Mouse (Mus musculus) CH12.LX (cell line): ENCODE data around the gene Gdpd1. TPM values are rescaled to one million over a fixed set of nuclear protein-coding genes. Genes with fewer than 3 reads are reported as not detected.

Experiments
- DNase-seq: peaks from one replicate; pipeline ENCODE4 v3.0.0-alpha.2; 2013; ENCODE audit errors: extremely low read depth
- H3K27ac ChIP-seq: 2 replicates; pipeline ENCODE4 v1.5.1; 2012; ENCODE audit warnings: low read depth, mild to moderate bottlenecking, control low read depth, moderate library complexity; ENCODE audit not compliant: insufficient read depth
- H3K27me3 ChIP-seq: replicated peaks from 2 replicates; pipeline ENCODE3; 2012; ENCODE audit warnings: inconsistent platforms
- H3K36me3 ChIP-seq, 2 experiments: replicated peaks in 1 of 2; 2 replicates each; pipeline versions ENCODE3 to v1.6.1; 2012; ENCODE audit warnings: inconsistent platforms in 1 of 2, low read length in 1 of 2, mild to moderate bottlenecking in 1 of 2, mixed read lengths in 1 of 2, moderate library complexity in 1 of 2; ENCODE audit not compliant: control insufficient read depth in 1 of 2, insufficient read depth in 1 of 2
- H3K4me1 ChIP-seq, 2 experiments: 2 replicates each; pipeline ENCODE4 v1.6.1; 2012; ENCODE audit warnings: inconsistent platforms in 1 of 2, moderate library complexity in 1 of 2; ENCODE audit not compliant: insufficient read depth in 2 of 2, control insufficient read depth in 1 of 2
- H3K4me2 ChIP-seq: 2 replicates; pipeline ENCODE4 v1.6.1; 2012; ENCODE audit warnings: low read depth, mild to moderate bottlenecking, control low read depth; ENCODE audit not compliant: poor library complexity, insufficient read depth, severe bottlenecking
- H3K4me3 ChIP-seq, 3 experiments: fragments of 150-350 bp in 1 of 3; sonication (generic) in 1 of 3; replicated peaks in 1 of 3; 2 replicates each; pipeline versions ENCODE3 to v1.5.1; 2011 to 2012; ENCODE audit warnings: low read depth in 2 of 3, low read length in 2 of 3, mild to moderate bottlenecking in 2 of 3, moderate library complexity in 2 of 3, control low read depth in 1 of 3, improper control_type of control experiment in 1 of 3, inconsistent platforms in 1 of 3, mixed read lengths in 1 of 3; ENCODE audit not compliant: poor library complexity in 1 of 3
- H3K79me2 ChIP-seq: replicated peaks from 2 replicates; pipeline ENCODE4 v1.6.1; 2012; ENCODE audit warnings: mild to moderate bottlenecking, moderate library complexity; ENCODE audit not compliant: control insufficient read depth, poor library complexity, insufficient read depth, severe bottlenecking; ENCODE audit errors: extremely low read depth
- H3K9ac ChIP-seq: 2 replicates; pipeline ENCODE4 v1.6.1; 2012; ENCODE audit warnings: low read depth, mild to moderate bottlenecking, control low read depth, moderate library complexity; ENCODE audit not compliant: insufficient read depth
- H3K9me3 ChIP-seq: replicated peaks from 2 replicates; pipeline ENCODE3; 2012; ENCODE audit warnings: low read length, inconsistent platforms, mixed read lengths
- CHD2 ChIP-seq: IDR thresholded peaks from 2 replicates; pipeline ENCODE4 v1.6.1; 2011; ENCODE audit warnings: low read length, improper control_type of control experiment
- E2F4 ChIP-seq: IDR thresholded peaks from 2 replicates; pipeline ENCODE4 v1.6.1; 2011; ENCODE audit warnings: low read depth, low read length, improper control_type of control experiment; ENCODE audit not compliant: insufficient replicate concordance
- EP300 ChIP-seq: IDR thresholded peaks from 2 replicates; pipeline ENCODE4 v1.6.1; 2011; ENCODE audit warnings: low read length, improper control_type of control experiment
- IRF4 ChIP-seq: IDR thresholded peaks from 2 replicates; pipeline ENCODE4 v1.6.1; 2014; ENCODE audit warnings: low read depth, mild to moderate bottlenecking, inconsistent platforms, low read length, improper control_type of control experiment
- JUN ChIP-seq: IDR thresholded peaks from 2 replicates; pipeline ENCODE4 v1.6.1; 2011; ENCODE audit warnings: low read depth, mild to moderate bottlenecking, low read length, improper control_type of control experiment, moderate library complexity; ENCODE audit not compliant: insufficient read depth
- JUND ChIP-seq: conservative IDR thresholded peaks from 2 replicates; pipeline ENCODE4 v1.6.1; 2011; ENCODE audit warnings: low read depth, low read length, improper control_type of control experiment
- MAX ChIP-seq: IDR thresholded peaks from 2 replicates; pipeline ENCODE4 v1.6.1; 2011; ENCODE audit warnings: low read length, improper control_type of control experiment
- MAZ ChIP-seq: IDR thresholded peaks from 2 replicates; pipeline ENCODE4 v1.6.1; 2012; ENCODE audit warnings: low read depth, mild to moderate bottlenecking, inconsistent platforms, low read length, improper control_type of control experiment, moderate library complexity
- MXI1 ChIP-seq: IDR thresholded peaks from 2 replicates; pipeline ENCODE4 v1.6.1; 2011; ENCODE audit warnings: mild to moderate bottlenecking, low read depth, low read length, improper control_type of control experiment
- MYC ChIP-seq: IDR thresholded peaks from 2 replicates; pipeline ENCODE4 v1.6.1; 2011; ENCODE audit warnings: low read depth, mild to moderate bottlenecking, improper control_type of control experiment, low read length
- NELFE ChIP-seq: IDR thresholded peaks from 2 replicates; pipeline ENCODE4 v1.6.1; 2011; ENCODE audit warnings: low read depth, low read length, improper control_type of control experiment
- POLR2A ChIP-seq: IDR thresholded peaks from 2 replicates; pipeline ENCODE4 v1.6.1; 2011; ENCODE audit warnings: low read depth, mild to moderate bottlenecking, improper control_type of control experiment, low read length
- POLR2AphosphoS2 ChIP-seq: IDR thresholded peaks from 2 replicates; pipeline ENCODE4 v1.6.1; 2011; ENCODE audit warnings: low read depth, low read length, improper control_type of control experiment
- RAD21 ChIP-seq: IDR thresholded peaks from 2 replicates; pipeline ENCODE4 v1.6.1; 2011; ENCODE audit warnings: low read depth, mild to moderate bottlenecking, low read length, improper control_type of control experiment, moderate library complexity
- RCOR1 ChIP-seq: conservative IDR thresholded peaks from 2 replicates; pipeline ENCODE4 v1.6.1; 2012; ENCODE audit warnings: low read depth, mild to moderate bottlenecking, inconsistent platforms, low read length, improper control_type of control experiment
- SIN3A ChIP-seq: IDR thresholded peaks from 2 replicates; pipeline ENCODE4 v1.6.1; 2012; ENCODE audit warnings: low read length, improper control_type of control experiment, inconsistent platforms
- TCF12 ChIP-seq: IDR thresholded peaks from 2 replicates; pipeline ENCODE4 v1.6.1; 2014; ENCODE audit warnings: low read depth, mild to moderate bottlenecking, inconsistent platforms, low read length, improper control_type of control experiment
- UBTF ChIP-seq: IDR thresholded peaks from 2 replicates; pipeline ENCODE4 v1.6.1; 2012; ENCODE audit warnings: low read depth, mild to moderate bottlenecking, inconsistent platforms, low read length, improper control_type of control experiment, moderate library complexity
- USF1 ChIP-seq: IDR thresholded peaks from 2 replicates; pipeline ENCODE4 v1.6.1; 2014; ENCODE audit warnings: low read depth, mild to moderate bottlenecking, inconsistent platforms, low read length, improper control_type of control experiment
- USF2 ChIP-seq: conservative IDR thresholded peaks from 2 replicates; pipeline ENCODE4 v1.6.1; 2011; ENCODE audit warnings: low read depth, low read length, improper control_type of control experiment
- dilution Hi-C: fragments of 300-500 bp; cut with MboI; formaldehyde crosslinking; loops from 2 replicates; pipeline ENCODE4 v1.14.3; 2020; ENCODE audit warnings: low sequenced_read_pairs; ENCODE audit not compliant: extremely low pct_unique_long_range_greater_than_20kb, extremely low pct_ligation_motif_present
- in situ Hi-C: fragments of 300-500 bp; cut with MboI; formaldehyde crosslinking; loops from 3 replicates; pipeline ENCODE4 v1.14.3; 2019; ENCODE audit warnings: low sequenced_read_pairs, low pct_ligation_motif_present, low pct_unique_long_range_greater_than_20kb, mixed read lengths
- polyA plus RNA-seq: library from polyadenylated mRNA; unstranded; fragments of >175 nt; gene quantifications from 2 replicates; pipeline ENCODE4 v1.2.1, GENCODE M21; 2012; ENCODE audit warnings: low read depth; ENCODE audit not compliant: insufficient read length
- total RNA-seq, 2 experiments: library from RNA; depleted of rRNA; stranded (reverse); fragments of 300-350 nt in 1 of 2; fragments of >200 nt in 1 of 2; gene quantifications; 2 replicates each; pipeline ENCODE4 v1.2.3; 2012 to 2014

The Gdpd1 gene
- total and polyA plus RNA-seq, 3 experiments: 2.3 to 3.9 (median 2.7) TPM

GRCm38 (mm10) chr11:87108409-87108754, 34.5 kb upstream of the Gdpd1 start, which contains the start of gene Prr11:
Prr11 (minus strand) TSS chr11:87108708.
- Histone ChIP-seq H3K27ac (peak within 1 kb of the TSS; percentile 63), H3K4me1 (peaks cover 0 to 36% of the 10 kb centered on the region in 2 experiments; a peak in 2 of 4 replicates), H3K4me3 (peak within 1 kb of the TSS; percentile 66 to 96 (median 90)), H3K79me2 (peaks cover 59% of the 10 kb centered on the region)
- TF ChIP-seq POLR2A (peak; percentile 47), E2F4 (no peak), MAX (peak; percentile 79), JUND (no peak), RCOR1 (0 out of 2 replicates have a peak, but pooled peaks have one; percentile 37), MAZ (no peak), POLR2AphosphoS2 (0 out of 2 replicates have a peak, but pooled peaks have one; percentile 28), USF2 (no peak), EP300 (peak; percentile 35; the same call in 1 of the 2 replicates), TCF12 (0 out of 2 replicates have a peak, but pooled peaks have one; percentile 35), SIN3A (peak; percentile 98), IRF4 (peak; percentile 4; the same call in 1 of the 2 replicates), MXI1 (peak; percentile 85), MYC (peak; percentile 74; the same call in 1 of the 2 replicates), NELFE (peak; percentile 79), USF1 (no peak)
- TF ChIP-seq, all 38 proteins: peak for 11
- peaks cover 25 to 48% of the 10 kb centered on the region in 2 experiments for H3K36me3 ChIP-seq
- H3K9ac ChIP-seq: peak within 1 kb of the TSS; percentile 89
- DNase-seq: no peak
- H3K27me3 ChIP-seq: no peaks in the 10 kb centered on the region
- peak within 1 kb of the TSS; percentile 100 for H3K4me2 ChIP-seq
- dilution Hi-C loops (no loop called here), in situ Hi-C loops (no loop called here)
- H3K9me3 ChIP-seq: no peaks in the 10 kb centered on the region

- Histone ChIP-seq H3K4me1 (peaks cover 12 to 35% of the 10 kb centered on the region in 2 experiments), H3K79me2 (peaks cover 36% of the 10 kb centered on the region), H3K4me3 (peak overlapping the region; percentile 25 to 99 (median 85)), H3K9me3 (no peaks in the 10 kb centered on the region), H3K27ac (no peak overlapping the region), H3K36me3 (peaks cover 31 to 59% of the 10 kb centered on the region in 2 experiments), H3K4me2 (peak overlapping the region; percentile 81), H3K9ac (peak overlapping the region; percentile 79), H3K27me3 (no peaks in the 10 kb centered on the region)
- TF ChIP-seq UBTF: no peak
- TF ChIP-seq RAD21: no peak
- TF ChIP-seq JUN: no peak
- no peak for TF ChIP-seq JUND
- TF ChIP-seq CHD2: no peak
- no peak for TF ChIP-seq MAX
- dilution Hi-C loops (no loop called here), in situ Hi-C loops (no loop called here)
- DNase-seq: no peak
These were observed 13.3 kb upstream of the Gdpd1 start for GRCm38 (mm10) chr11:87087142-87087541.
